Comparison of ENCODE assay signal across 20 mouse cellular contexts in genomic region chr17:35007387-35007991, GRCm38 (mm10). TPM values are rescaled to one million over a fixed set of nuclear protein-coding genes. Genes with fewer than 3 reads are reported as not detected.
DNase-seq lines count a peak whose midpoint lies in the region; ATAC-seq and TF ChIP-seq lines count a peak whose summit lies in the region.
"Had no signal": no experiment of that assay in that cellular context is flagged by ENCODE, and none has a peak within 500 bp of the region (broad histone marks: within the 10 kb centered on the region; RNA-seq: fewer than 3 reads in every experiment).

No protein-coding gene starts in this region.

- peak; percentile 65 for TF ChIP-seq CTCF in layer of hippocampus, adult 2 months (conservative IDR thresholded peaks at IDR 0.05)

- no peak overlapping the region for H3K27ac ChIP-seq in layer of hippocampus, adult 2 months
- H3K27ac ChIP-seq: hindbrain, embryonic 10.5 days; hindbrain, postnatal 0 days; limb, embryonic 13.5 days had no signal

- peak; percentile 18 for DNase-seq in cerebellum, adult 9-11 months
- DNase-seq in cerebellum, postnatal 4 days (ENCODE audit: low spot score in 2 of 2), result no peak
- DNase-seq in layer of hippocampus, adult 2 months (ENCODE audit: low spot score in 2 of 2), result no peak
- DNase-seq in layer of hippocampus, adult 9-10 months (ENCODE audit: low spot score), result no peak
- peak; percentile 33 to 34 for DNase-seq in B cell, adult 2 months
- no peak for DNase-seq in adrenal gland, postnatal 4 days (ENCODE audit: low spot score in 2 of 2)
- DNase-seq: adrenal gland, postnatal 36 days; cerebellum, adult 9-10 months; heart, adult 18-20 months; kidney, adult 2 months; kidney, postnatal 14 days; layer of hippocampus, adult 9-11 months; right cerebral cortex, postnatal 4 days; thymus, postnatal 14 days had no signal

- H3K4me3 ChIP-seq in layer of hippocampus, adult 2 months, result no peak overlapping the region
- H3K4me3 ChIP-seq: hindbrain, embryonic 10.5 days; limb, embryonic 13.5 days had no signal

- 0 out of 2 replicates have a peak, but pooled peaks have one; percentile 42 for ATAC-seq in megakaryocyte progenitor cell, adult 5-6 weeks (replicated peaks; ENCODE audit: poor library complexity)
- ATAC-seq: forebrain, embryonic 16.5 days; hindbrain, postnatal 0 days had no signal

RNA-seq across cellular contexts. Expression of gene Vars, which starts 6.7 kb away (rescaled TPM):
- total RNA-seq in layer of hippocampus, adult 2 months (2021), result 10 to 100 TPM; 48.2 to 55.1 TPM
- 60.5 and 77.5 TPM in 2 replicates for total RNA-seq in megakaryocyte progenitor cell, adult 5-6 weeks (2015)
- total RNA-seq in megakaryocyte progenitor cell, adult 5-6 weeks (2017), result 239 and 292 TPM in 2 replicates
- 10 to 100 TPM; 77.9 to 89.1 TPM for total RNA-seq in adrenal gland, postnatal 4 days (2021)

RNA-seq across cellular contexts. Expression of gene Vwa7, which starts 8.9 kb away (rescaled TPM):
- under 1 TPM; 0.20 to 0.26 TPM for total RNA-seq in layer of hippocampus, adult 2 months (2021)
- not detected in 2 replicates for total RNA-seq in megakaryocyte progenitor cell, adult 5-6 weeks (2015)
- 0.17 TPM in 1 of 2 replicates, not detected in the other for total RNA-seq in megakaryocyte progenitor cell, adult 5-6 weeks (2017)
- 1 to 10 TPM; 1.2 to 1.5 TPM for total RNA-seq in adrenal gland, postnatal 4 days (2021)

RNA-seq across cellular contexts. Expression of gene Sapcd1, which starts 20.3 kb away (rescaled TPM):
- under 1 TPM in 1 of 2 experiments, not detected in 1; 0.67 TPM for total RNA-seq in layer of hippocampus, adult 2 months (2021)
- total RNA-seq in megakaryocyte progenitor cell, adult 5-6 weeks (2015), result 0.93 and 1.9 TPM in 2 replicates
- 1.5 TPM in 1 of 2 replicates, not detected in the other for total RNA-seq in megakaryocyte progenitor cell, adult 5-6 weeks (2017)
- total RNA-seq in adrenal gland, postnatal 4 days (2021), result 1 to 10 TPM; 3.8 to 4.1 TPM
- total RNA-seq: gastrocnemius, adult 8-10 months; heart, adult 18-20 months had no signal

RNA-seq across cellular contexts. Expression of gene Lsm2, which starts 25.8 kb away (rescaled TPM):
- total RNA-seq in layer of hippocampus, adult 2 months (2021), result 10 to 100 TPM; 15.9 to 21.8 TPM
- total RNA-seq in megakaryocyte progenitor cell, adult 5-6 weeks (2015), result 187 and 253 TPM in 2 replicates
- 71.7 and 78.0 TPM in 2 replicates for total RNA-seq in megakaryocyte progenitor cell, adult 5-6 weeks (2017)
- total RNA-seq in adrenal gland, postnatal 4 days (2021), result 10 to 100 TPM; 50.5 to 54.8 TPM

RNA-seq across cellular contexts. Expression of gene Hspa1l, which starts 35.0 kb away (rescaled TPM):
- under 1 TPM; 0.44 to 0.49 TPM for total RNA-seq in layer of hippocampus, adult 2 months (2021)
- total RNA-seq in megakaryocyte progenitor cell, adult 5-6 weeks (2015), result not detected in 2 replicates
- total RNA-seq in megakaryocyte progenitor cell, adult 5-6 weeks (2017), result not detected in 2 replicates
- 1 to 10 TPM in 1 of 2 experiments, under 1 TPM in 1; 0.39 to 1.3 TPM for total RNA-seq in adrenal gland, postnatal 4 days (2021)

Comparison
In these comparisons a context has a peak if more than half of its experiments do, and no peak if none do; other contexts are left out.
1. DNase-seq: peak in cerebellum, adult 9-11 months (single experiment) and B cell, adult 2 months (2 of 2); none in cerebellum, postnatal 4 days (0 of 2), layer of hippocampus, adult 2 months (0 of 2), layer of hippocampus, adult 9-10 months (single experiment) and adrenal gland, postnatal 4 days (0 of 2).